Mouse (Mus musculus) limb, embryonic 13.5 days (tissue): ENCODE results near the gene Zfp277. TPM values are rescaled to one million over a fixed set of nuclear protein-coding genes. Genes with fewer than 3 reads are reported as not detected.

ENCODE experiments used
- ATAC-seq: fragments of 200-750 bp; cut with Nextera tagmentation; 2 replicates; pipeline ENCODE4 v1.8.0; 2017; ENCODE audit warnings: low read depth, moderate number of reproducible peaks, moderate TSS enrichment; ENCODE audit not compliant: low FRiP score
- H3K27ac ChIP-seq: fragments of 300-500 bp; sonication (generic); 2 replicates; pipeline ENCODE4 v1.5.1; 2015; ENCODE audit warnings: inconsistent platforms, mild to moderate bottlenecking, moderate library complexity
- H3K27me3 ChIP-seq: fragments of 300-500 bp; sonication (generic); 2 replicates; pipeline ENCODE4 v1.6.1; 2015; ENCODE audit warnings: mild to moderate bottlenecking, inconsistent platforms
- H3K36me3 ChIP-seq: fragments of 300-500 bp; sonication (generic); 2 replicates; pipeline ENCODE4 v1.6.1; 2015; ENCODE audit warnings: inconsistent platforms, mild to moderate bottlenecking, moderate library complexity
- H3K4me1 ChIP-seq: fragments of 300-500 bp; sonication (generic); 2 replicates; pipeline ENCODE4 v1.6.1; 2015; ENCODE audit warnings: inconsistent platforms
- H3K4me2 ChIP-seq: fragments of 300-500 bp; sonication (generic); replicated peaks from 2 replicates; pipeline ENCODE4 v1.6.1; 2015; ENCODE audit warnings: inconsistent platforms, mild to moderate bottlenecking, moderate library complexity
- H3K4me3 ChIP-seq: fragments of 300-500 bp; sonication (generic); 2 replicates; pipeline ENCODE4 v1.5.1; 2015; ENCODE audit warnings: moderate library complexity, mild to moderate bottlenecking, inconsistent platforms
- H3K9ac ChIP-seq: fragments of 300-500 bp; sonication (generic); 2 replicates; pipeline ENCODE4 v1.6.1; 2015; ENCODE audit warnings: mild to moderate bottlenecking, inconsistent platforms
- H3K9me3 ChIP-seq: fragments of 300-500 bp; sonication (generic); 2 replicates; pipeline ENCODE4 v1.6.1; 2016; ENCODE audit warnings: inconsistent platforms
- WGBS: fragments of 180-500 bp; shearing (Covaris S2); methylation state at CpG from one replicate; pipeline ENCODE4 v1.1.7; 2015; 5-methylcytosine and 5-hydroxymethylcytosine counted together
- polyA plus RNA-seq: library from polyadenylated mRNA; unstranded; fragments of >200 nt; fragmentation: Nextera tagmentation; extraction: Ambion mirVana; gene quantifications from 2 replicates; pipeline ENCODE4 v1.2.1, GENCODE M21; 2015

Gene Zfp277
- polyA plus RNA-seq, 1 experiment from 2014 or later: 36.4 TPM

GRCm38 (mm10) chr12:40331467-40331866 is 114.2 kb downstream of the Zfp277 start:
- H3K36me3 ChIP-seq: peaks cover 11% of the 10 kb centered on the region; the same call in 1 of the 2 replicates
- no peak for ATAC-seq
- no peaks in the 10 kb centered on the region for H3K27me3 ChIP-seq
- 94% methylated on average over 3 of the region's 3 CpGs for WGBS
- H3K4me2 ChIP-seq: no peak overlapping the region
- H3K27ac ChIP-seq: no peak overlapping the region
- no peak overlapping the region for H3K4me3 ChIP-seq
- no peak overlapping the region for H3K9ac ChIP-seq
- H3K9me3 ChIP-seq: no peaks in the 10 kb centered on the region
- peaks cover 11% of the 10 kb centered on the region for H3K4me1 ChIP-seq

GRCm38 (mm10) chr12:40327012-40327660 is 118.6 kb downstream of the Zfp277 start:
- Histone ChIP-seq H3K27me3 (no peaks in the 10 kb centered on the region), H3K4me1 (peaks cover 11% of the 10 kb centered on the region), H3K9me3 (no peaks in the 10 kb centered on the region), H3K9ac (no peak overlapping the region), H3K4me2 (no peak overlapping the region), H3K36me3 (peaks cover 9% of the 10 kb centered on the region; the same call in 1 of the 2 replicates), H3K27ac (no peak overlapping the region), H3K4me3 (no peak overlapping the region)
- WGBS: 25% methylated on average over 5 of the region's 5 CpGs
- peak; percentile 84 for ATAC-seq

GRCm38 (mm10) chr12:40325582-40325981 is 120.1 kb downstream of the Zfp277 start:
- peaks cover 12% of the 10 kb centered on the region for H3K36me3 ChIP-seq
- no peak overlapping the region for H3K27ac ChIP-seq
- 77% methylated on average over 5 of the region's 5 CpGs for WGBS
- H3K27me3 ChIP-seq: no peaks in the 10 kb centered on the region
- H3K4me1 ChIP-seq: peaks cover 11% of the 10 kb centered on the region
- H3K9ac ChIP-seq: no peak overlapping the region
- ATAC-seq: no peak
- H3K4me2 ChIP-seq: no peak overlapping the region
- H3K9me3 ChIP-seq: no peaks in the 10 kb centered on the region
- no peak overlapping the region for H3K4me3 ChIP-seq

GRCm38 (mm10) chr12:40324819-40325218 is 120.9 kb downstream of the Zfp277 start:
- peaks cover 18% of the 10 kb centered on the region for H3K36me3 ChIP-seq
- no peak for ATAC-seq
- H3K27ac ChIP-seq: no peak overlapping the region
- no peak overlapping the region for H3K4me2 ChIP-seq
- H3K9me3 ChIP-seq: no peaks in the 10 kb centered on the region
- H3K4me1 ChIP-seq: peaks cover 11% of the 10 kb centered on the region
- no peaks in the 10 kb centered on the region for H3K27me3 ChIP-seq
- H3K4me3 ChIP-seq: no peak overlapping the region
- no peak overlapping the region for H3K9ac ChIP-seq
- WGBS: 48% methylated on average over 5 of the region's 5 CpGs

GRCm38 (mm10) chr12:40315146-40315545 is 130.6 kb downstream of the Zfp277 start:
- Histone ChIP-seq H3K27me3 (no peaks in the 10 kb centered on the region), H3K36me3 (peaks cover 17% of the 10 kb centered on the region), H3K9me3 (peaks cover 4% of the 10 kb centered on the region; the same call in 1 of the 2 replicates), H3K4me2 (no peak overlapping the region), H3K4me3 (no peak overlapping the region), H3K4me1 (no peaks in the 10 kb centered on the region), H3K9ac (no peak overlapping the region), H3K27ac (no peak overlapping the region)
- no peak for ATAC-seq
- 94% methylated on average over 2 of the region's 2 CpGs for WGBS

- Histone ChIP-seq H3K4me1 (peaks cover 9% of the 10 kb centered on the region; the same call in 1 of the 2 replicates), H3K4me2 (no peak overlapping the region), H3K9me3 (no peaks in the 10 kb centered on the region), H3K27ac (peak overlapping the region; percentile 44; the same call in 1 of the 2 replicates), H3K27me3 (no peaks in the 10 kb centered on the region), H3K36me3 (no peaks in the 10 kb centered on the region), H3K4me3 (no peak overlapping the region), H3K9ac (no peak overlapping the region)
- WGBS: 56% methylated on average over 6 of the region's 6 CpGs
- ATAC-seq: no peak
Measured at GRCm38 (mm10) chr12:40303960-40304359, 141.7 kb downstream of the Zfp277 start.

GRCm38 (mm10) chr12:40298636-40299035 is 147.1 kb downstream of the Zfp277 start:
- H3K27me3 ChIP-seq: no peaks in the 10 kb centered on the region
- no peak overlapping the region for H3K4me3 ChIP-seq
- no peak for ATAC-seq
- no peaks in the 10 kb centered on the region for H3K36me3 ChIP-seq
- no peak overlapping the region for H3K4me2 ChIP-seq
- H3K27ac ChIP-seq: no peak overlapping the region
- no peaks in the 10 kb centered on the region for H3K9me3 ChIP-seq
- no peak overlapping the region for H3K9ac ChIP-seq
- H3K4me1 ChIP-seq: 0 out of 2 replicates have a peak, but pooled peaks cover under 1% of the 10 kb centered on the region
- WGBS: 90% methylated on average over 3 of the region's 3 CpGs

- Histone ChIP-seq H3K4me3 (no peak overlapping the region), H3K9ac (no peak overlapping the region), H3K36me3 (no peaks in the 10 kb centered on the region), H3K9me3 (peaks cover 17% of the 10 kb centered on the region), H3K27ac (no peak overlapping the region), H3K4me1 (no peaks in the 10 kb centered on the region), H3K27me3 (no peaks in the 10 kb centered on the region), H3K4me2 (no peak overlapping the region)
- no peak for ATAC-seq
- 73% methylated on average over 4 of the region's 4 CpGs for WGBS
Measured at GRCm38 (mm10) chr12:40286539-40286938, 159.2 kb downstream of the Zfp277 start.

- H3K4me3 ChIP-seq: no peak overlapping the region
- no peak for ATAC-seq
- no peaks in the 10 kb centered on the region for H3K27me3 ChIP-seq
- no peak overlapping the region for H3K27ac ChIP-seq
- no peaks in the 10 kb centered on the region for H3K4me1 ChIP-seq
- H3K4me2 ChIP-seq: no peak overlapping the region
- no peak overlapping the region for H3K9ac ChIP-seq
- 89% methylated on average over 4 of the region's 4 CpGs for WGBS
- no peaks in the 10 kb centered on the region for H3K36me3 ChIP-seq
- no peaks in the 10 kb centered on the region for H3K9me3 ChIP-seq
Measured at GRCm38 (mm10) chr12:40280596-40281325, 164.9 kb downstream of the Zfp277 start.

- H3K4me2 ChIP-seq: no peak overlapping the region
- ATAC-seq: no peak
- H3K9ac ChIP-seq: no peak overlapping the region
- no peaks in the 10 kb centered on the region for H3K27me3 ChIP-seq
- no peak overlapping the region for H3K4me3 ChIP-seq
- no peak overlapping the region for H3K27ac ChIP-seq
- 85% methylated on average over 3 of the region's 3 CpGs for WGBS
- H3K36me3 ChIP-seq: no peaks in the 10 kb centered on the region
- H3K4me1 ChIP-seq: no peaks in the 10 kb centered on the region
- H3K9me3 ChIP-seq: no peaks in the 10 kb centered on the region
Measured at GRCm38 (mm10) chr12:40277581-40277980, 168.1 kb downstream of the Zfp277 start.

GRCm38 (mm10) chr12:40274931-40275330 is 170.8 kb downstream of the Zfp277 start:
- H3K9ac ChIP-seq: no peak overlapping the region
- H3K4me3 ChIP-seq: no peak overlapping the region
- 0 out of 2 replicates have a peak, but pooled peaks cover 3% of the 10 kb centered on the region for H3K9me3 ChIP-seq
- no peaks in the 10 kb centered on the region for H3K36me3 ChIP-seq
- H3K27me3 ChIP-seq: no peaks in the 10 kb centered on the region
- H3K4me1 ChIP-seq: no peaks in the 10 kb centered on the region
- no peak overlapping the region for H3K4me2 ChIP-seq
- no peak for ATAC-seq
- H3K27ac ChIP-seq: no peak overlapping the region

GRCm38 (mm10) chr12:40273339-40273738 is 172.4 kb downstream of the Zfp277 start:
- Histone ChIP-seq H3K36me3 (no peaks in the 10 kb centered on the region), H3K27me3 (no peaks in the 10 kb centered on the region), H3K9me3 (0 out of 2 replicates have a peak, but pooled peaks cover 3% of the 10 kb centered on the region), H3K9ac (no peak overlapping the region), H3K4me1 (no peaks in the 10 kb centered on the region), H3K4me3 (no peak overlapping the region), H3K27ac (no peak overlapping the region), H3K4me2 (no peak overlapping the region)
- ATAC-seq: no peak
- 90% methylated on average over 4 of the region's 4 CpGs for WGBS
